Mouse (Mus musculus) Muller cell, postnatal 12 days (primary cell): ENCODE results near the gene Pgrmc2.

Experiments used
- DNase-seq: peaks from one replicate; pipeline ENCODE4 v3.0.0-alpha.2; 2015; ENCODE audit errors: inconsistent ontology term

Gene Pgrmc2

GRCm38 (mm10) chr3:41070519-41070918 lies 12.3 kb downstream of the Pgrmc2 start:
- no peak for DNase-seq

DNA sequence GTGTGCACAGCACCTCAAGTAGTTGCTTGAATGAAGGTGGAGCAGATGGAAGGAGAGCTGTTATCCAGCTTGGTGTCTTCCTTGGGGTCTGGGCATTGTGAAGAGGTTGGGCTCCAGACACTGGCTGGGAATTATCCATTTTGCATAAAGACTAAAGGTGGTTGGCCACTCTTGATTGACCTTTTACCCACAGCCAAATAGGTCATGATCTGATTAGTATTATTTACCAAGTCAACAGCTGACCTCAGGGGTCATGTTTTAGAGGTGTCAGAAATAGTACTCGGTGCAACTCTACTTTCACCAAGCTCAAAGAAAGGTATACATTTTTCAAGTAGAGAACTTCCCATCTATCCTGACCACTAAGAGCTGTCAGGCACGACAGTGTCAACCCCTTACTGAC lies 17.5 kb downstream of the Pgrmc2 start:
- DNase-seq = no peak

- DNase-seq = no peak
These were observed 20.1 kb downstream of the Pgrmc2 start for GRCm38 (mm10) chr3:41062758-41063157.

- no peak for DNase-seq
These were observed 20.8 kb downstream of the Pgrmc2 start for GRCm38 (mm10) chr3:41061831-41062565.

DNA sequence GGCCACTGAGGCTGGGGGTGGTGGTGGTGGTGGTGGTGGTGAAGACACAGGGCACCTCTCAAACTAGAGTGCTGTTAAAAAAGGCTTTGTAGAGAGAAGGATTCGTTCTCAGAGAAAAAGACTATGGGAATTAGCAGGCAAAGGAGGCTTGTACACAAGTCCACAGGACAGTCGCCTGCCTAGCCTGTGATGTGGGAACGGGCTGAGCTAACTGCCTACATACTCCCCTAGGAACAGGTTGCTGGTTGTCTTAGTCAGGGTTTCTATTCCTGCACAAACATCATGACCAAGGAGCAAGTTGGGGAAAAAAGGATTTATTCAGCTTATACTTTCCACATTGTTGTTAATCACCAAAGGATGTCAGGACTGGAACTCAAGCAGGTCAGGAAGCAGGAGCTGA lies 23.6 kb downstream of the Pgrmc2 start:
- DNase-seq = no peak

GRCm38 (mm10) chr3:41058395-41058794 lies 24.5 kb downstream of the Pgrmc2 start:
- DNase-seq = no peak

- DNase-seq = no peak
These were observed 29.5 kb downstream of the Pgrmc2 start for GRCm38 (mm10) chr3:41053334-41053733.

DNA sequence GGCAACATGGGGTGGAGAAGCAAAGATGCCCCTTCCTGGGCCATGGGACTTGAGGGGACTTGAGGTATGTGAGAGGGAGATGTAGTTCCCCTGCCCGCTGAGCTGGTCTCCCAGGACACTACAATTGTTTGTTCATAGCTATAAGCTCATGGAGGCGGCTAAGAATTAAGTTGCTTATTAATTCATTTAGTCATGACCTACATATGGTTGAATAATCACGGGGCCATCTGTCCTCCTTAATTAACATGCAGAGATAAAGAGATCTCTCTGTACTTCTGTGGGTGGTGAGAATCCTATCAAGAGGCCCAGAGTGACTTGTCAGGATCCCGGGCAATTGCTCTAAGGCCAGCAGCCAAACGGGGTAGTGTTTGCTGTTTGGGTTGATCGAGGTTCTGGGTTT lies 35.0 kb downstream of the Pgrmc2 start:
- DNase-seq = peak; percentile 56

DNA sequence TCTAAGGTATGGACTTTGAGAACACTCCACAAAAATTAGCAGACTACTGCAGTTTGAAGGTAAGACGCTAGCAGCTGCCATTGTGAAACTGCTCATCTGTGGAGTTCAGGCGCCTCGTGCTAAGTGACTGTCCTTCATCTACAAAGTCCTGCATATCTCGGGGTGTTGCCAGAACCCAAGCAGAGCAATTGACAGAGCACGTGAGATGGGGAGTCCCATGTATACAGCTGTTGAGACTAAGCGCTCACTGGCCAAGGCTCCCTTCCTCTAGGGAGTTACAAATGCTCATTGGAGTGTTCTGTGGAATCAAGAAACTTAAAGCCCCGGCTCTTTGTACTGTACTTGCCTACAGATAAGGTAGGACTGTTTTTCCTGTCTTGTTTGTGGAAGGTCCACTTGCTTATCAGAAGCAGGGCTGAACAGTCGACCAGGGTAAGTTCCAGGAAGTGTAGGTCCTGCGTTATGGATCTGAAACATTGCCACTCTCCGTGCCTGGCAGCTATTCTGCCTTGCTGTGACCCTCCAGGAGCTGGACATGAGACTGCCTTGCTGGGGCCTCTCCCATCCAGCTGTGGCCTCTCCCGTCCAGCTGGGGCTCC lies 39.0 kb downstream of the Pgrmc2 start:
- DNase-seq = no peak

- peak; percentile 55 for DNase-seq
These were observed 40.5 kb downstream of the Pgrmc2 start for GRCm38 (mm10) chr3:41042195-41042938.

DNA sequence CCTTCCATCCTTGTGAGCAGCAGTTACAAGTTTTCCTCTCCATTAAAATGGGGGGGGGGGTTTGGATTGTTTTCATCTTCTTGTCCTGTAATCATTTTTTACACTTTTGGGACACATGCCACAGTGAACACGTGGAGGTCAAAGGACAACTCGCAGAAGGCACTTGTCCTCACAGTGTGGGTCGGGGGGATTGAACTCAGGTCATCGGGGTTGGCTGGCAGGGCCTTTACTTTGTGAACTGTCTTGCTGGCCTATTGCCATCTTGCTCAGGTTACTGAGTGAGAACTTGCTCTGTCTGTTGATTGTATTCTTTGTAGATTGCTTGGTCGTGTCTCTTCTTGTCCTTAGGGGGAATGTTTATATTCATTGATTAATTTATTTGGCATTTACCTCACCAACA lies 41.6 kb downstream of the Pgrmc2 start:
- DNase-seq = no peak

DNA sequence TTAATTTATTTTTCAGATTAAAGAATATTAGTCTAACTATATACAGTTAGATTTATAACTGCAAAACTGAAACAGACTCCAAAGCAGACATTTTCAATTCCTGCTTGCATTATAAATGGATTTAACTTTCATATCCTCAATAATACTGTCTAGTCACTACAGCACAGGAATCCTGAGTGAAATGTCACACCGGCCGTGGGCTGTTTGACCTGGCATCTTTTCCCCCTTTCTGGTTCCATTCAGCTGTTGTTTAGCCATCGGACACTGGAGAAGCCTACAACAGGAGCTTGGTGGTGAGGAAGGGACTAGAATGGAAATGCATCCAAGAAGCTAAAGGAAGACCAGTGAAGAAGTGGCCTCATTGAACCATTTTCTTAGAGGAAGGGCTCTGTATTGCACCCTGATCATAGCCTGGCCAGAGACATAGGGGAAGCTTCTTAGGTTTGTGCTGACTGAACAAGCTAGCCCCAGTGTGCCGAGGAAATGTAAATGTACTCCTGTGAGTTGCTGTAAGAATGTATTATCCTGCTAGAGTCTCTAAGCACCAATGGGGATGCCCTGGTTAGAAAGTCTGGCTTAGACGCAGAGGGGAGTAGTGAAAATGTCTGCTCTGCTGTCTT lies 44.4 kb downstream of the Pgrmc2 start:
- DNase-seq = no peak

- peak; percentile 23 for DNase-seq
These were observed 51.3 kb downstream of the Pgrmc2 start for GRCm38 (mm10) chr3:41031286-41032210.

DNA sequence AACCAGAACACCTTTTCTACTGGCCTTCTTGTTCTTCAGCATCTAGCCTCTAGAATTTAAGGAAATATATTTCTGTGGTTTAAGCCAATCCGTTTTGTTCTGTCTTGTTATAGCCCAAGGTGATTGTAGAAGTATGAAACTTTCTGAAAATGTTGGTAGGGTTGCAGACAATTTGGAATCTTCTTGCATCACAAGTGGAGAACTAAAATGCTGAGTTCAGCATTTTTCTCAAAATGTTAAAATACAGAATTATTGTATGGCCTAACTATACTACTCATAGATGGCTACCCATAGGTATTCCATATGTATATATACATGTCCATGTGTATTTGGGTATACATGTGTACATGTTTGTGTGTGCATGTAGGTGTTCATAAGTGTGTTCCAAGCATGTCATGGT lies 52.1 kb downstream of the Pgrmc2 start:
- no peak for DNase-seq

DNA sequence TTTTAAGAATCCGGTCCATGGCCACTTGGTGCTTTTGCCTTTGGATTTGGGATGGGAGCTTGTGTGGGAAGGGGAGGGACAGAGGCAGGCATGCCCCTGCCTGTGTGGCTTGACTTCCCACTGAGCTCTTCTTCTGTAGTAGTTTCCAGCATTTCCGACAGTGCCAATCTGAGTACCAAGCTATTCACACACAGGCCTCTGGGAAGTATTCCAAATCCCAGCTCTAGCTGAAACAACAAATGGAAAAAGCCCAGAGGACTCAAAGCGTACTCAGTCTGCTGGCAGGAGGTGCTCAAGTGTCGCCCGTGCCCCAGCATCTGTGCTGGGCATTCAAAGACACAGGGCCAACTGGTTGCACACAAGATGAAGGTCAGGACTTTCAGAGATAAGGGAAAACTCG lies 60.9 kb downstream of the Pgrmc2 start:
- DNase-seq = peak; percentile 88

- DNase-seq = no peak
These were observed 62.2 kb downstream of the Pgrmc2 start for GRCm38 (mm10) chr3:41020687-41021086.

GRCm38 (mm10) chr3:41018022-41018608 lies 64.7 kb downstream of the Pgrmc2 start:
- no peak for DNase-seq
